Mouse (Mus musculus) ES-E14 (cell line): ENCODE results near the gene Kank4. TPM values are rescaled to one million over a fixed set of nuclear protein-coding genes. Genes with fewer than 3 reads are reported as not detected.
"Not testable (repeated sequence)": the region's sequence is repeated elsewhere in the genome, so short reads cannot be mapped to it uniquely, and the experiment has no call there.

Experiments used
- DNase-seq: peaks from one replicate; pipeline ENCODE4 v3.0.0-alpha.2; 2013; ENCODE audit warnings: low read depth, low spot score
- H3K27ac ChIP-seq: 2 replicates; pipeline ENCODE4 v1.5.1; 2012; ENCODE audit warnings: low read depth, mild to moderate bottlenecking, low read length, moderate library complexity, mixed read lengths; ENCODE audit not compliant: poor library complexity, insufficient read depth, severe bottlenecking
- H3K36me3 ChIP-seq: 2 replicates; pipeline ENCODE4 v1.6.1; 2012; ENCODE audit warnings: mild to moderate bottlenecking, low read length, moderate library complexity, mixed read lengths; ENCODE audit not compliant: control insufficient read depth, poor library complexity, insufficient read depth, severe bottlenecking
- H3K4me1 ChIP-seq, 2 experiments: fragments of 150-350 bp in 1 of 2; sonication (generic) in 1 of 2; 2 replicates each; pipeline ENCODE4 v1.6.1; 2012; ENCODE audit warnings: low read length in 2 of 2, mild to moderate bottlenecking in 1 of 2, mixed read lengths in 1 of 2; ENCODE audit not compliant: control insufficient read depth in 2 of 2, insufficient read depth in 2 of 2, poor library complexity in 1 of 2
- H3K4me3 ChIP-seq, 2 experiments: fragments of 150-350 bp in 1 of 2; sonication (generic) in 1 of 2; 2 replicates each; pipeline ENCODE4 v1.5.1; 2012; ENCODE audit warnings: low read length in 2 of 2, low read depth in 1 of 2, mild to moderate bottlenecking in 1 of 2, mixed read lengths in 1 of 2; ENCODE audit not compliant: insufficient read depth in 1 of 2, poor library complexity in 1 of 2, severe bottlenecking in 1 of 2
- H3K9ac ChIP-seq: 2 replicates; pipeline ENCODE4 v1.6.1; 2012; ENCODE audit warnings: low read depth, mild to moderate bottlenecking, low read length, mixed read lengths; ENCODE audit not compliant: poor library complexity, insufficient read depth, severe bottlenecking
- H3K9me3 ChIP-seq: fragments of 150-350 bp; sonication (generic); 2 replicates; pipeline ENCODE4 v1.6.1; 2012; ENCODE audit warnings: low read depth, mild to moderate bottlenecking, low read length; ENCODE audit not compliant: control insufficient read depth, insufficient read depth
- CHD2 ChIP-seq: IDR thresholded peaks from 2 replicates; pipeline ENCODE4 v1.6.1; 2014; ENCODE audit warnings: mild to moderate bottlenecking, low read depth, low read length, inconsistent platforms
- HCFC1 ChIP-seq: IDR thresholded peaks from 2 replicates; pipeline ENCODE4 v1.6.1; 2012; ENCODE audit warnings: low read length, inconsistent platforms, borderline replicate concordance; ENCODE audit not compliant: insufficient read depth
- MAFK ChIP-seq: IDR thresholded peaks from 2 replicates; pipeline ENCODE4 v1.6.1; 2014; ENCODE audit warnings: mild to moderate bottlenecking, low read depth, low read length, inconsistent platforms; ENCODE audit not compliant: insufficient read depth
- ZC3H11A ChIP-seq: IDR thresholded peaks from 2 replicates; pipeline ENCODE4 v1.6.1; 2012; ENCODE audit warnings: low read depth, mild to moderate bottlenecking, inconsistent platforms, low read length, borderline replicate concordance
- ZNF384 ChIP-seq: IDR thresholded peaks from 2 replicates; pipeline ENCODE4 v1.6.1; 2012; ENCODE audit warnings: low read depth, low read length, inconsistent platforms
- in situ Hi-C, 2 experiments: fragments of 600-800 bp; cut with MboI; formaldehyde crosslinking; loops; one replicate each; pipeline ENCODE4 v1.15.1; 2025; ENCODE audit warnings: low sequenced_read_pairs in 2 of 2, inconsistent platforms in 1 of 2; ENCODE audit not compliant: unreplicated experiment in 2 of 2
- total RNA-seq: library from RNA; depleted of rRNA; stranded (reverse); fragments of 300-350 nt; gene quantifications from 2 replicates; pipeline ENCODE4 v1.2.3, GENCODE M21; 2012

The Kank4 gene
- total RNA-seq, 1 experiment: 5.4 TPM

DNA sequence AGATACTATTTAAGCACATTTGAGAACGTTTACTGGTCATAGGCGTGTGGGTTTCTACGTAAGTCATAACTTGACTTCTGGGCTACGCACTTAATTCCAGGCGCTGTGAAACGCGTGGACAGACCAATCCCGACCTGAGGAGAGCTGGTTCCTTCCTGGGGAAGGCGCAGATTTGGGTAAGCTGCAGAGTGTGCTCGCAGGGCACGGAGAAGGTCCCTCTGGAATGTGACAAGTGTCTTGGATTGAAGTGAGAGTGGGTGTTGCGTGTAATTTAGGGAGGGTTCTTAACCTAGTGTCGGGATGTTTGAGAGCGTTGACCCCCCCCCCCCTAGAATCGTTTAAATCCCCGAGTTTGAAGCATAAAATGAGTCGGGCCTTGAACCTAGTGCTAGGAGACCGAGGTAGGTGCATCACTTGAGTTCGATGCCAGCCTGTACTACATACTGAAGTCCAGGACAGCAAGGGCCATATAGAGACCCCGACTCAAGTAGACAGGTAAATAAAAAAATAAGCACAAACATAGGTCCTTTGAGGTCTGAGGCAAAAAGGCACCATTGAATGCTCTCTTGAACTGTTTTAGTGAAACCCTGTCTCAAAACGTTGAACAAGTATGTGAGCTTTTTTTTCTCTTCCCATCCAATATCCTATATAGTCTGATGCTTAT is 89.9 kb downstream of the Kank4 start:
- TF ChIP-seq ZNF384: no peak
- TF ChIP-seq HCFC1: no peak
- no peak for TF ChIP-seq MAFK
- TF ChIP-seq ZC3H11A: no peak
- TF ChIP-seq CHD2: no peak
- DNase-seq: no peak
- Histone ChIP-seq H3K4me3 (peak overlapping the region; percentile 94 to 95), H3K4me1 (peaks cover 0 to 2% of the 10 kb centered on the region in 2 experiments; a peak in 1 of 4 replicates), H3K9ac (peak overlapping the region; percentile 97), H3K27ac (peak overlapping the region; percentile 95), H3K36me3 (peaks cover 27% of the 10 kb centered on the region), H3K9me3 (no peaks in the 10 kb centered on the region)
- in situ Hi-C loops: loop anchor here (10.0 to 25.0 kb wide), 2 partner anchors 157 to 160 kb away; no protein-coding TSS in a partner anchor

DNA sequence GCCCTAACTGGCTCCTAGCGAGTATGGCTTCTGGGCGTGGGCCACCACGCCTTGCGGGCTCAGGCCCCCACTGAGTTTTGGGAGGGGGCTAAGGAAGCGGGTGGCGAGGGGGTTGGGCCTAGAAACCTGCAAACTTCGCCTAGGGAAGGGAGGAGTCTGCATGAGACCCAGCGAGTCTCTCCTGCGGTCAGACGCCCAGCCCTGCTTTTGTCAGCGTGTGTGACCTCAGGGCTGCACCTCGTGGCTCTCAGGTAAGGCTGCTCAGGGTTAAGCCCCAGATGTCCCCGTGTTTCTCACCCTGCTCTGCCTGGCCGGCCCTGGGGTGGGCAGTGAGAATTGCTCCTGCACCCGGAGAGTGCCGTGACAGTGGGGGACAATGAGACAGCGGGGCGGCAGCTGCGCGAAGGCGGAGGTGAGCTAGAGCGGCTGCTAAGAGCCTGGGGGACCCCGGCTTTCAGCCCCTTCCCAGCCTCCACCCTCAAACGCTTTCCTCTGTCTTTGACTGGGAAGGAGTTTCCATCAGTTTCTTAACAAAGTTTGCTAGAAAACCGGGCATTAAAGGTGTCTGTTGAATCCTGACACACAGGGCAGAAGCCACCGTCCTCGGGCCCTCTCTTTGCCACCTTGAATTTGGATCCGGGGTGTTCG is 90.6 kb downstream of the Kank4 start, which contains the start of gene L1td1:
Gene L1td1 (plus strand): TSS at position 145 of the 648 bp plus-strand sequence.
- DNase-seq: peak; percentile 73
- in situ Hi-C loops: loop anchor here (10.0 to 25.0 kb wide), 2 partner anchors 158 to 161 kb away; no protein-coding TSS in a partner anchor
- Histone ChIP-seq H3K9ac (peak within 1 kb of the TSS; percentile 97), H3K9me3 (no peaks in the 10 kb centered on the region), H3K4me1 (peaks cover 2 to 4% of the 10 kb centered on the region in 2 experiments; a peak in 1 of 4 replicates), H3K36me3 (peaks cover 24% of the 10 kb centered on the region), H3K27ac (peak within 1 kb of the TSS; percentile 96), H3K4me3 (peak within 1 kb of the TSS; percentile 94 to 95)
- TF ChIP-seq MAFK (0 out of 2 replicates have a peak, but pooled peaks have one; percentile 16), ZC3H11A (no peak), CHD2 (no peak)

DNA sequence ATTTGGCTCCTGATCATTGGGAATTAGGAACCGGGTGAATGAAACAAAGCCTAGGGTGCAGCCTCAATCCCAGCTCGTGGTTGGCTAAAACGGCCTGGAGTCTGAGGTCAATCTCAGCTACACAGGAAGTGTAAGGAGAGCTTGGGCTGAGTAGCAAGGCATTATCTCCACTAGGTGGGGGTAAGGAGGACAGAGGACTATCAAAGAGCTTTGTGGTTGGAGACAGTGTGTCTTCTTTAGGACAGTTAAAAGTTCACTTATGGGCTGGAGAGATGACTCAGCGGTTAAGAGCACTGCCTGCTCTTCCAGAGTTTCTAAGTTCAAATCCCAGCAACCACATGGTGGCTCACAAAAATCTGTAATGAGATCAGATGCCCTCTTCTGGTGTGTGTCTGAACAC is 91.9 kb downstream of the Kank4 start:
- H3K9ac ChIP-seq: peak overlapping the region; percentile 42; the same call in 1 of the 2 replicates
- H3K27ac ChIP-seq: peak overlapping the region; percentile 96; the same call in 1 of the 2 replicates
- peak; percentile 81 for DNase-seq
- in situ Hi-C loops: loop anchor here (10.0 to 25.0 kb wide), 2 partner anchors 159 to 162 kb away; no protein-coding TSS in a partner anchor
- H3K4me1 ChIP-seq: 0 out of 4 replicates have a peak, but pooled peaks cover 0 to 4% of the 10 kb centered on the region in 2 experiments
- H3K36me3 ChIP-seq: peaks cover 11% of the 10 kb centered on the region
- TF ChIP-seq HCFC1: no peak
- TF ChIP-seq ZC3H11A: 0 out of 2 replicates have a peak, but pooled peaks have one; percentile 47
- no peak for TF ChIP-seq ZNF384
- TF ChIP-seq CHD2: 0 out of 2 replicates have a peak, but pooled peaks have one; percentile 42
- peak; percentile 93 for TF ChIP-seq MAFK
- H3K9me3 ChIP-seq: no peaks in the 10 kb centered on the region
- peak overlapping the region; percentile 22 to 95; a peak in 1 of 4 replicates for H3K4me3 ChIP-seq

DNA sequence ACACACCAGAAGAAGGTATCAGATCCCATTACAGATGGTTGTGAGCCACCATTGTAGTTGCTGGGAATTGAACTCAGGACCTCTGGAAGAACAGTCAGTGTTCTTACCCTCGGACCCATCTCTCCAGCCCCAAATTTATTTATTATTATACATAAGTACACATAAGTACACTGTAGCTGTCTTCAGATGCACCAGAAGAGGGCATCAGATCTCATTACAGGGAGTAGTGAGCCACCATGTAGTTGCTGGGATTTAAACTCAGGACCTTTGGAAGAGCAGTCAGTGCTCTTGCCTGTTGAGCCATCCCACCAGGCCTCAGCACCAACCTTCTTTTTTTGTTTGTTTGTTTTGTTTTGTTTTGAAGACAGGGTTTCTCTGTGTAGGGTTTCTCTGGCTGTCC is 92.7 kb downstream of the Kank4 start:
- DNase-seq, H3K9me3 ChIP-seq, H3K4me1 ChIP-seq, H3K36me3 ChIP-seq, H3K4me3 ChIP-seq: not testable (repeated sequence)
- Histone ChIP-seq H3K27ac (peak overlapping the region; percentile 77; the same call in 1 of the 2 replicates), H3K9ac (peak overlapping the region; percentile 42; the same call in 1 of the 2 replicates)
- in situ Hi-C loops: loop anchor here (10.0 to 25.0 kb wide), 3 partner anchors 160 to 463 kb away; partner anchors contain the start of gene Atg4c (in 1 of the 2)
